Mouse (Mus musculus) hindbrain, embryonic 14.5 days (tissue): Measurements from ENCODE around the gene Insm1. TPM values are rescaled to one million over a fixed set of nuclear protein-coding genes. Genes with fewer than 3 reads are reported as not detected.

ENCODE experiments used
- ATAC-seq: fragments of 200-750 bp; cut with Nextera tagmentation; 2 replicates; pipeline ENCODE4 v1.8.0; 2017; ENCODE audit warnings: moderate number of reproducible peaks, mild to moderate bottlenecking, moderate TSS enrichment, moderate library complexity; ENCODE audit not compliant: low FRiP score
- DNase-seq: peaks from one replicate; pipeline ENCODE4 v3.0.0-alpha.2; 2015; ENCODE audit warnings: low spot score
- H3K27ac ChIP-seq: fragments of 300-500 bp; sonication (generic); 2 replicates; pipeline ENCODE4 v1.5.1; 2014; ENCODE audit warnings: mild to moderate bottlenecking, moderate library complexity
- H3K27me3 ChIP-seq: fragments of 300-500 bp; sonication (generic); 2 replicates; pipeline ENCODE4 v1.6.1; 2014; ENCODE audit warnings: mild to moderate bottlenecking, low read length, mixed read lengths; ENCODE audit not compliant: control insufficient read depth, insufficient read depth
- H3K36me3 ChIP-seq: fragments of 300-500 bp; sonication (generic); replicated peaks from 2 replicates; pipeline ENCODE4 v1.6.1; 2014; ENCODE audit not compliant: control insufficient read depth, insufficient read depth
- H3K4me1 ChIP-seq: fragments of 300-500 bp; sonication (generic); replicated peaks from 2 replicates; pipeline ENCODE4 v1.6.1; 2014; ENCODE audit warnings: antibody characterized with exemption, low read length, mixed read lengths; ENCODE audit not compliant: control insufficient read depth, insufficient read depth
- H3K4me2 ChIP-seq: fragments of 300-500 bp; sonication (generic); replicated peaks from 2 replicates; pipeline ENCODE4 v1.6.1; 2014; ENCODE audit warnings: mild to moderate bottlenecking, moderate library complexity
- H3K4me3 ChIP-seq: fragments of 300-500 bp; sonication (generic); replicated peaks from 2 replicates; pipeline ENCODE4 v1.5.1; 2014; ENCODE audit warnings: mild to moderate bottlenecking, low read length
- H3K9ac ChIP-seq: fragments of 300-500 bp; sonication (generic); 2 replicates; pipeline ENCODE4 v1.6.1; 2014
- H3K9me3 ChIP-seq: fragments of 300-500 bp; sonication (generic); 2 replicates; pipeline ENCODE4 v1.6.1; 2016; ENCODE audit warnings: low read length; ENCODE audit not compliant: control insufficient read depth
- WGBS: fragments of 180-500 bp; shearing (Covaris S2); extraction: QIAGEN DNeasy Blood & Tissue Kit; methylation state at CpG from one replicate; pipeline ENCODE4 v1.1.7; 2014; 5-methylcytosine and 5-hydroxymethylcytosine counted together
- polyA plus RNA-seq: library from polyadenylated mRNA; unstranded; fragments of >200 nt; fragmentation: Nextera tagmentation; extraction: Ambion mirVana; gene quantifications from 2 replicates; pipeline ENCODE4 v1.2.1, GENCODE M21; 2014

The Insm1 gene
- polyA plus RNA-seq, 1 experiment from 2014 or later: 2.6 TPM

DNA sequence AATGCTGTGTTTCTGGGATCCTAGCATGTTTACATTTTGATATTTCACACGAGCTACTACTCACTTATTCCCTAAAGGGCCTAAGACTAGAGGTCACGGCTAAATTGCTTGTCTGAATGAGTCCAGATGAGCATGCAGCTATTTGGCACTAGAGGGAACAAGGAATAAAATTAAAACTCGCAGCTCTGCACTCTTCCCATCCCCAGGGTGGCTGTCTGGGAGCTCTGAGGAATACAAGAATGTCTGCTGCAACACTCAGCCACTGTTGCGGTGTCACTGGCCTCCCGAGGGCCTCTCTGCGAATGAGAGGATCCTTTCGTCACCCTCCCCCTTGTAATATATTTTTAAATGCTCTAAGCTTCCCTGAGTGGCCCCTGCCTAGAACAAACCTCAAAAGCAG is 23.7 kb downstream of the Insm1 start:
- no peak overlapping the region for H3K9ac ChIP-seq
- no peak overlapping the region for H3K4me2 ChIP-seq
- WGBS: 38% methylated on average over 7 of the region's 7 CpGs
- no peaks in the 10 kb centered on the region for H3K9me3 ChIP-seq
- no peak for ATAC-seq
- no peaks in the 10 kb centered on the region for H3K27me3 ChIP-seq
- H3K4me1 ChIP-seq: 0 out of 2 replicates have a peak, but pooled peaks cover 5% of the 10 kb centered on the region
- no peak overlapping the region for H3K27ac ChIP-seq
- no peak for DNase-seq
- H3K36me3 ChIP-seq: peaks cover 13% of the 10 kb centered on the region; the same call in 1 of the 2 replicates
- H3K4me3 ChIP-seq: no peak overlapping the region

DNA sequence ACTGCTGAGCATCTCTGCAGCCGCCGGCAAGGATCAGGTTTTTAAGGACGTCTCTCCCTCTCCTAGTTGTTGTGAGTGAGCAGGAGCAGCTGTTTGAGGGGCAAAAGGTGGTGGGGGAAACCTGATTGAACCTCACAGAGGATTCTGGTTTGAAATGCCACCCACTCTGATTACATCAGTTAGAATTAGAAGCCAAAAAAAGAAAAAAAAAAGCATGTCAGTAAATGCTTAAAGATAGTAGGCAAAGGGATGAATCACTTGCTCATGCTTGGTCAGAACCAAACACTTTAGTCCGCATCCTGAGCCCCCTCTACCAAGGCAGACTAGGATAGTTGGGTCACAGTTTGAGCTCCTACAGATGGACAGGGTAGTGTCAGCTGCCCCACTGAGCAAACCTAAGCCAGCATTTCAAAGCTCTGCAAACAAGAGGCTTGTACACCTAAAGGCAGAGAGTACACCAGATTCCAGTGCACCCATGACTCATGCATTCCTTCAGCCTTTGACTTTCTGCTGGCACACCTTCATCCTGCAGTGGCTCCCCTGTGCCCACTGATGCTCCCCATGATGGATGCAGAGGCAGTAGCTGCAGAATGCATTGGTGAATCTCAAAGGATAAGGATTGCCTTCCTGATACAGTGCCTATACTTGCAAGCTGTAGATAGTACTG is 24.8 kb downstream of the Insm1 start:
- no peaks in the 10 kb centered on the region for H3K9me3 ChIP-seq
- H3K4me3 ChIP-seq: no peak overlapping the region
- DNase-seq: no peak
- 0 out of 2 replicates have a peak, but pooled peaks cover 5% of the 10 kb centered on the region for H3K4me1 ChIP-seq
- H3K9ac ChIP-seq: no peak overlapping the region
- ATAC-seq: no peak
- H3K36me3 ChIP-seq: peaks cover 9% of the 10 kb centered on the region; the same call in 1 of the 2 replicates
- no peaks in the 10 kb centered on the region for H3K27me3 ChIP-seq
- WGBS: 84% methylated on average over 4 of the region's 4 CpGs
- no peak overlapping the region for H3K4me2 ChIP-seq
- no peak overlapping the region for H3K27ac ChIP-seq

GRCm38 (mm10) chr2:146247576-146247975 is 25.9 kb downstream of the Insm1 start:
- no peak overlapping the region for H3K4me3 ChIP-seq
- H3K27me3 ChIP-seq: no peaks in the 10 kb centered on the region
- H3K36me3 ChIP-seq: peaks cover 9% of the 10 kb centered on the region; the same call in 1 of the 2 replicates
- 0 out of 2 replicates have a peak, but pooled peaks cover 5% of the 10 kb centered on the region for H3K4me1 ChIP-seq
- ATAC-seq (no peak), DNase-seq (no peak)
- no peak overlapping the region for H3K9ac ChIP-seq
- H3K27ac ChIP-seq: no peak overlapping the region
- 29% methylated on average over 6 of the region's 6 CpGs for WGBS
- no peak overlapping the region for H3K4me2 ChIP-seq
- H3K9me3 ChIP-seq: no peaks in the 10 kb centered on the region

DNA sequence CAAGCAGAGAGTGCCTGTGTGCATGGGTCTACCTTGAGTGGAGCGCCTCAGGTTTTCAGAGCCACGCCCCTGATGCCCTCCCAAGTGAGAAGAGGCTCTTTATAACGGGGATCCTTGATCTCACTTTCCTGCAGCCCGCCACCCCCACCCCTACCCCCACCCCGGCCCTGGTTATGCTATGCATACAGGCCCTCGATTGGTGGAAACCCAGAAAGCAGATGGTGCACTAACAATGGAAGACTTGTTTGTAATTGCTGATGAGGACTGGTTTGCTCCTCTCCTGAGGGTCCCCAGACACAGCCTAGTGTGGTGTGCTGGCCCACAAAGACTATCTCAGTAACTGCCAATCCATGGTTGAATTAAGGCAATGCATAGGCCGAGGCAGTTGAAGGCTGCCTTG is 27.3 kb downstream of the Insm1 start:
- Histone ChIP-seq H3K27ac (no peak overlapping the region), H3K4me3 (no peak overlapping the region), H3K36me3 (peaks cover 7% of the 10 kb centered on the region; the same call in 1 of the 2 replicates), H3K27me3 (no peaks in the 10 kb centered on the region), H3K4me2 (no peak overlapping the region), H3K4me1 (0 out of 2 replicates have a peak, but pooled peaks cover 5% of the 10 kb centered on the region), H3K9ac (no peak overlapping the region), H3K9me3 (no peaks in the 10 kb centered on the region)
- ATAC-seq (no peak; the same call in 1 of the 2 replicates), DNase-seq (no peak)
- WGBS: 45% methylated on average over 7 of the region's 7 CpGs

GRCm38 (mm10) chr2:146250236-146250904 is 28.6 kb downstream of the Insm1 start:
- DNase-seq (no peak), ATAC-seq (no peak)
- Histone ChIP-seq H3K9me3 (no peaks in the 10 kb centered on the region), H3K27ac (no peak overlapping the region), H3K36me3 (no peaks in the 10 kb centered on the region), H3K4me1 (0 out of 2 replicates have a peak, but pooled peaks cover 5% of the 10 kb centered on the region), H3K9ac (no peak overlapping the region), H3K4me3 (no peak overlapping the region), H3K4me2 (no peak overlapping the region), H3K27me3 (no peaks in the 10 kb centered on the region)
- 62% methylated on average over 6 of the region's 6 CpGs for WGBS

DNA sequence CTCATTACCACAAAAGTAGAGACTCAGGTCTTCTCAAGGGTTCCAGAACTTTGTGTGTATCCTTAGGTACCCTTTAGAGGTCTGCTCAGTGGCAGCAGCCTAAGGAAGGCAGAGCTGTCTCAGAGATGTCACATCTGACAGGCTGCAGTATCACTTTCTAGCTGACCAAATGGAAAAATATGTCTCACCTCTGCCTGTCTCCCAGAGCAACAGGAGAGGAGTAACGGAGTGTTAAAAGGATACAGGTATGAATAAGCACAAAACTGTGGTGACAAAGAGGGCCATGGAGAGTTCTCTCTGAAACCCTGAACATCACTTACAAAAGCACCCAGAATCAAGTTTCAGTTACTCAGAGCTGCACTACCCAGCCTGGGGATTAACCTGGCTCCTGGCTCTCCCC is 32.7 kb downstream of the Insm1 start:
- Histone ChIP-seq H3K4me2 (no peak overlapping the region), H3K36me3 (no peaks in the 10 kb centered on the region), H3K27ac (no peak overlapping the region), H3K4me1 (peaks cover 18% of the 10 kb centered on the region), H3K9ac (no peak overlapping the region), H3K4me3 (no peak overlapping the region), H3K27me3 (no peaks in the 10 kb centered on the region), H3K9me3 (no peaks in the 10 kb centered on the region)
- ATAC-seq (no peak), DNase-seq (no peak)
- 77% methylated on average over 1 of the region's 1 CpGs for WGBS

DNA sequence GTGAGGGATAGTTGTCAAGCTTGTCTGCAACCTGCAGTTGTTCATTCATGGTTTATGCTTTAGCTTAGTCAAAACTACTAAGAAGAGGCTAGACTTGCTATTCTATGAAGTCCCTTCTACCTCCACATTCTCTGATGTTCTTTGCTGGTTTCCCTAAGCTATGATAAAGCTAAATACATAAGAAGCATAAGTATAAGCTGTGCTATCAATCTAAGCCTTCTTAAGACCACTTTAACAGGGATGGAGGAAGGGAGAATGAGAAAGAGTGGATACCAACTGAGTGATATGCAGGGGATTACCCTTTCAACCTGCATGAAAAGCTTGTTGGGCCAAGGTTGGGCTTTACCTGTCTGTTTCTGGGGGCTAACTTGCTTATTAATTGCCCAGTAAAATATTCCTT is 33.9 kb downstream of the Insm1 start:
- ATAC-seq (no peak), DNase-seq (no peak)
- Histone ChIP-seq H3K4me3 (no peak overlapping the region), H3K36me3 (no peaks in the 10 kb centered on the region), H3K9me3 (no peaks in the 10 kb centered on the region), H3K4me2 (no peak overlapping the region), H3K27ac (no peak overlapping the region), H3K4me1 (peaks cover 29% of the 10 kb centered on the region), H3K9ac (no peak overlapping the region), H3K27me3 (peaks cover 4% of the 10 kb centered on the region; the same call in 1 of the 2 replicates)

DNA sequence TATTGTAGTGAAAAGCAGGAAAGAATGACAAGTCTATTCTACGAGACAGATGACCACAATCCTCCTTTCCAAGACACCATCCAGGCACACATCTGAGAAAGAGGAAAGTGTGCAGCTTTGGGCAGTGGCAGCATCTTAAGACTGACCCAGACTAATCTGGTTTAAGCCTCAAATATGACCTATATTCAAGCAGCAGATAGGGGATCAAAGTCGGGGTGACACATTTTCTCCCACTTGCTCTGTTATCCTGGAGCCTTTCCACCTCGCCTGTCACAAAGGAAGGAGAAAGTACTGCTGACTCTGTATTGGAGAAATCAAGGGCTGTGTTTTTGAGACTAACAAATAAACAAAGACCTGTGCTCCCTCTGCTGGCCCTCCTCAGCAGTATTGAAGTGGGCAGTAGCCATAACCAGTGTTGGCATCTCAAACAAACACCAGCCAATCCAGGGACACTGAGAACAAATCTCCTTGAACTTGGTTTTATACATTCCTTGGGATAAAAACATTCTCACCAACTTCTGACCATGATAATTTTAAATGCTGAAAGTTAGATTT is 34.7 kb downstream of the Insm1 start:
- Histone ChIP-seq H3K9ac (no peak overlapping the region), H3K27ac (peak overlapping the region; percentile 52; the same call in 1 of the 2 replicates), H3K4me3 (no peak overlapping the region), H3K27me3 (peaks cover 4% of the 10 kb centered on the region; the same call in 1 of the 2 replicates), H3K9me3 (no peaks in the 10 kb centered on the region), H3K36me3 (no peaks in the 10 kb centered on the region), H3K4me2 (no peak overlapping the region), H3K4me1 (peaks cover 36% of the 10 kb centered on the region)
- ATAC-seq (peak; percentile 61), DNase-seq (peak; percentile 66)
- 57% methylated on average over 3 of the region's 3 CpGs for WGBS

DNA sequence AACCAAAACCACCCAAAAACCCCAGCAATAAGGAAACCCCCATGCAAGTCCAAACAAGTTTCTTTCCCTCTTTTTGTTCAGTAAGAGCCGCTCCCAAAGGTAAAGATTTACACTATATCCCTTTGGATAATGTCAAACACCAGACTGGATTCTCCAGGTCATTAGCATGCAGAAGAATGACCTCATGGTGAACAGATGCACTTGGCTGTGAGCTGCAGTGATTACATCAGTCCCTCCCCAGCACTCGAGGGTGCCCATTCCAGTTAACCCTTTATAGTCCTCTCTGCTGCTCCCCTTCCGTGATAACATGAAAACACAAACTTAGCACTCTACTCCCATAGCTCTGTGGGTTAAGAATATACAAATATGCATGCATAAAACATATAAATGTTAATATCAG is 35.3 kb downstream of the Insm1 start:
- Histone ChIP-seq H3K4me2 (no peak overlapping the region), H3K4me3 (no peak overlapping the region), H3K27ac (no peak overlapping the region; the same call in 1 of the 2 replicates), H3K27me3 (peaks cover 4% of the 10 kb centered on the region; the same call in 1 of the 2 replicates), H3K9ac (no peak overlapping the region), H3K4me1 (peaks cover 38% of the 10 kb centered on the region), H3K9me3 (no peaks in the 10 kb centered on the region), H3K36me3 (no peaks in the 10 kb centered on the region)
- ATAC-seq (no peak), DNase-seq (no peak)
- 34% methylated on average over 3 of the region's 3 CpGs for WGBS
